Mouse (Mus musculus) liver, embryonic 16.5 days (tissue): ENCODE measurements at regions not wholly inside any gene's neighbourhood (a gene's known extent, or its start where the extent isn't known, plus 50 kb on each side); places are given as distances from the start of the nearest gene placed in this dataset.

Experiments used
- ATAC-seq: fragments of 200-750 bp; cut with Nextera tagmentation; 2 replicates; pipeline ENCODE4 v1.8.0; 2017; ENCODE audit warnings: low read depth, mild to moderate bottlenecking, moderate number of reproducible peaks, moderate library complexity
- H3K27ac ChIP-seq: fragments of 300-500 bp; sonication (generic); 2 replicates; pipeline ENCODE4 v1.5.1; 2014; ENCODE audit warnings: mild to moderate bottlenecking, low read length
- H3K27me3 ChIP-seq: fragments of 300-500 bp; sonication (generic); 2 replicates; pipeline ENCODE4 v1.6.1; 2014; ENCODE audit warnings: low read depth, low read length, mixed read lengths; ENCODE audit not compliant: control insufficient read depth, insufficient read depth
- H3K36me3 ChIP-seq: fragments of 300-500 bp; sonication (generic); 2 replicates; pipeline ENCODE4 v1.6.1; 2014; ENCODE audit warnings: mild to moderate bottlenecking; ENCODE audit not compliant: control insufficient read depth, insufficient read depth
- H3K4me1 ChIP-seq: fragments of 300-500 bp; sonication (generic); 2 replicates; pipeline ENCODE4 v1.6.1; 2014; ENCODE audit warnings: low read depth, low read length, mixed read lengths; ENCODE audit not compliant: control insufficient read depth
- H3K4me2 ChIP-seq: fragments of 300-500 bp; sonication (generic); 2 replicates; pipeline ENCODE4 v1.6.1; 2014; ENCODE audit warnings: low read depth, low read length, mixed read lengths
- H3K4me3 ChIP-seq: fragments of 300-500 bp; sonication (generic); 2 replicates; pipeline ENCODE4 v1.5.1; 2014; ENCODE audit warnings: low read depth, mild to moderate bottlenecking, low read length
- H3K9ac ChIP-seq: fragments of 300-500 bp; sonication (generic); 2 replicates; pipeline ENCODE4 v1.6.1; 2014; ENCODE audit warnings: low read depth, low read length
- H3K9me3 ChIP-seq: fragments of 300-500 bp; sonication (generic); replicated peaks from 2 replicates; pipeline ENCODE4 v1.6.1; 2016; ENCODE audit warnings: low read length; ENCODE audit not compliant: control insufficient read depth
- WGBS: fragments of 180-500 bp; shearing (Covaris S2); extraction: QIAGEN DNeasy Blood & Tissue Kit; methylation state at CpG from one replicate; pipeline ENCODE4 v1.1.7; 2014; ENCODE audit not compliant: insufficient replicate concordance; 5-methylcytosine and 5-hydroxymethylcytosine counted together

GRCm38 (mm10) chr3:35269977-35270880 lies 483.7 kb upstream of the Atp11b start:
- no peaks in the 10 kb centered on the region for H3K36me3 ChIP-seq
- H3K9ac ChIP-seq: no peak overlapping the region
- H3K4me2 ChIP-seq: no peak overlapping the region
- H3K27me3 ChIP-seq: no peaks in the 10 kb centered on the region
- H3K9me3 ChIP-seq: no peaks in the 10 kb centered on the region
- H3K27ac ChIP-seq: no peak overlapping the region
- no peak overlapping the region for H3K4me3 ChIP-seq
- no peak for ATAC-seq
- no peaks in the 10 kb centered on the region for H3K4me1 ChIP-seq
- WGBS: 52% methylated on average over 7 of the region's 7 CpGs

DNA sequence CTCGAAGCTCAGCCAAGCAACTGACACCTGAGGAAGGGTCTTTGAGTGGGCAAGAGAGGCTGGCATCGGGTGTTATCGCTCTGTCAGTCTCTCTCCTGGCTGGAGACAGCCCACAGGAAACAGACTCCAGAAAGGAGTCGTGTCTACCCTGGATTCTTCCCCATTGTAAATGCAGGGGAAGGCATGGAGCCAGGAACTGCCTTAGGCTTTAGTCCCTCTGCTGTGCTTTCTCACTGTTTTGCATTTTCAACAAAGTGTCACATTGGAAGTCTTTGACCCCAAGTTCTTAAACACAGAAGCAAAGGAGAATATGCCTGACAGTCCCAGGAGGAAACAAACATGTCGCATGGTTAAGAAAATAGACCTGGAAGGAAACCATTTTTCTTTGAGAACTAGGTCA lies 480.4 kb upstream of the Atp11b start:
- WGBS: 41% methylated on average over 5 of the region's 5 CpGs
- no peak overlapping the region for H3K4me3 ChIP-seq
- no peaks in the 10 kb centered on the region for H3K36me3 ChIP-seq
- ATAC-seq: no peak
- H3K27me3 ChIP-seq: no peaks in the 10 kb centered on the region
- H3K4me1 ChIP-seq: no peaks in the 10 kb centered on the region
- no peak overlapping the region for H3K27ac ChIP-seq
- no peaks in the 10 kb centered on the region for H3K9me3 ChIP-seq
- no peak overlapping the region for H3K9ac ChIP-seq
- no peak overlapping the region for H3K4me2 ChIP-seq

DNA sequence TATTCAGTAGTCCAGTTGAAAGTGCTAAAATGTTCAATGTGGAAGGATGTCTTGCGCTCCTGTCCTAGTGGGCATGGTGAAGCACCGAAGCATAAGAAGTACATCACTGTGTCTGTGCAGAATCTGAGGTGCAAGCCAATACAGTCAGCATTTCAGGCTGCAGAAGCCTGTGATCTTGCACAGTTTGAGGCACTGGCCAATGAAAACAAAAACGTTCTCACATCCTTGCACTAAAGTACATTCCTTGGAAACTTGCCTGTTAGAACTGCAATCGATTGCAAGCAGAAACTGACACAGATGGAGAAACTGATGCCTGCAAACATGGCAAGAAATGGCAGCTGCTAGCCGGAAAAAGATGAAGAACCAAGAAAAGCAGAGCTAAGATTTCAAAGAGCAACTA lies 472.9 kb upstream of the Atp11b start:
- H3K27ac ChIP-seq: no peak overlapping the region
- no peaks in the 10 kb centered on the region for H3K36me3 ChIP-seq
- no peak for ATAC-seq
- no peaks in the 10 kb centered on the region for H3K9me3 ChIP-seq
- no peak overlapping the region for H3K4me3 ChIP-seq
- 63% methylated on average over 5 of the region's 5 CpGs for WGBS
- no peaks in the 10 kb centered on the region for H3K27me3 ChIP-seq
- H3K4me1 ChIP-seq: no peaks in the 10 kb centered on the region
- H3K9ac ChIP-seq: no peak overlapping the region
- no peak overlapping the region for H3K4me2 ChIP-seq

DNA sequence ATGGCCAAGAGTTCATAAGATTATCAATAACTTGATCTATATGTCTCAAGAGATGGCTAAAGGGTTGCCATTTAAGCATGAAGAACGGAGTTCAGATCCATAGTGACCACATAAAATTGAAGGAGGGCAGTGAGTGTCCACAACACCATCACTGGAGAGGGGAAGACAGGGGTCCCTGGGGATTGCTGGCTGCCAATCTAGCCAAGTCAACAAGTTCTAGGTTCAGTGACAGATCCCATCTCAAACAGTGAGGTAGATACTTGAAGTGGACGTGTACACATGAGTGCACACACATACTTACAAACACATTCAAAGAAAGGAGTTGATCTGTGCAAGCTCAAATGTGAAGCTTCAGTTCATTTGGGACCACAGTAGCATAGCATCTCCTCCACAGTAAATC lies 471.8 kb upstream of the Atp11b start:
- Histone ChIP-seq H3K36me3 (no peaks in the 10 kb centered on the region), H3K4me3 (no peak overlapping the region), H3K27me3 (no peaks in the 10 kb centered on the region), H3K4me2 (no peak overlapping the region), H3K27ac (no peak overlapping the region), H3K9me3 (no peaks in the 10 kb centered on the region), H3K4me1 (no peaks in the 10 kb centered on the region), H3K9ac (no peak overlapping the region)
- ATAC-seq: no peak
- WGBS: 57% methylated on average over 2 of the region's 2 CpGs

GRCm38 (mm10) chr3:35294771-35295170 lies 459.1 kb upstream of the Atp11b start:
- no peak overlapping the region for H3K27ac ChIP-seq
- no peaks in the 10 kb centered on the region for H3K4me1 ChIP-seq
- H3K9ac ChIP-seq: no peak overlapping the region
- no peaks in the 10 kb centered on the region for H3K9me3 ChIP-seq
- 44% methylated on average over 1 of the region's 1 CpGs for WGBS
- H3K36me3 ChIP-seq: no peaks in the 10 kb centered on the region
- no peak overlapping the region for H3K4me3 ChIP-seq
- H3K27me3 ChIP-seq: no peaks in the 10 kb centered on the region
- no peak overlapping the region for H3K4me2 ChIP-seq
- ATAC-seq: no peak

DNA sequence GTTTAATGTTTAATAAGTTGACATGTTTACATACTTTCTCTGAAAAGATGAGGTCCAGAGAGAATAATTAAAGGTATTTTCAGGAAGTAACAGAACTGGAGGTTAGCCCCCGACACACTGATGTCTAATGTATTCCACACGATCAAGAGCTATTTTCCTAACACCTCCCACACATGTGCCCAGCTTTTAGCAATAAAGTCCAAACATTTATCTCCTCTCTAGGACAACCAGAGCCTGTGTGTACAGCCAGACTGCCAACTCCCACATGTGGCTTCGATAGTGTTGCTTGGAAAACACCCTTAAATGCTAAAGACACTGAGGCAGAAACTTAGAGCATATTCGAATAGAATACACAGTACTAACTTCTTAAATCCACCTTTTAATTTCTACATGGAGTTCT lies 458.2 kb upstream of the Atp11b start:
- WGBS: 43% methylated on average over 4 of the region's 4 CpGs
- Histone ChIP-seq H3K9me3 (no peaks in the 10 kb centered on the region), H3K27me3 (no peaks in the 10 kb centered on the region), H3K36me3 (no peaks in the 10 kb centered on the region), H3K4me2 (no peak overlapping the region), H3K4me1 (no peaks in the 10 kb centered on the region), H3K9ac (no peak overlapping the region), H3K4me3 (no peak overlapping the region), H3K27ac (no peak overlapping the region)
- no peak for ATAC-seq

- Histone ChIP-seq H3K4me2 (no peak overlapping the region), H3K4me1 (no peaks in the 10 kb centered on the region), H3K36me3 (no peaks in the 10 kb centered on the region), H3K27ac (no peak overlapping the region), H3K9ac (no peak overlapping the region), H3K27me3 (no peaks in the 10 kb centered on the region), H3K9me3 (no peaks in the 10 kb centered on the region), H3K4me3 (no peak overlapping the region)
- no peak for ATAC-seq
These were observed 454.9 kb upstream of the Atp11b start for GRCm38 (mm10) chr3:35299036-35299435.

GRCm38 (mm10) chr3:35306013-35306412 lies 447.9 kb upstream of the Atp11b start:
- ATAC-seq: no peak
- H3K4me1 ChIP-seq: no peaks in the 10 kb centered on the region
- no peaks in the 10 kb centered on the region for H3K9me3 ChIP-seq
- no peak overlapping the region for H3K4me3 ChIP-seq
- H3K36me3 ChIP-seq: no peaks in the 10 kb centered on the region
- H3K9ac ChIP-seq: no peak overlapping the region
- 51% methylated on average over 4 of the region's 4 CpGs for WGBS
- H3K4me2 ChIP-seq: no peak overlapping the region
- no peak overlapping the region for H3K27ac ChIP-seq
- no peaks in the 10 kb centered on the region for H3K27me3 ChIP-seq

- Histone ChIP-seq H3K27me3 (no peaks in the 10 kb centered on the region), H3K4me1 (no peaks in the 10 kb centered on the region), H3K9ac (no peak overlapping the region), H3K9me3 (no peaks in the 10 kb centered on the region), H3K27ac (no peak overlapping the region), H3K36me3 (no peaks in the 10 kb centered on the region), H3K4me3 (no peak overlapping the region), H3K4me2 (no peak overlapping the region)
- no peak for ATAC-seq
- 68% methylated on average over 10 of the region's 10 CpGs for WGBS
These were observed 439.7 kb upstream of the Atp11b start for GRCm38 (mm10) chr3:35314177-35314576.
